Mouse (Mus musculus) liver, embryonic 14.5 days (tissue): ENCODE measurements around the gene Auts2.

Source experiments
- CTCF ChIP-seq: IDR thresholded peaks from 2 replicates; pipeline ENCODE4 v1.5.1; 2016; ENCODE audit warnings: antibody characterized with exemption, low read depth, control low read depth
- EP300 ChIP-seq: IDR thresholded peaks from 2 replicates; pipeline ENCODE4 v1.6.1; 2016; ENCODE audit warnings: antibody characterized with exemption, low read depth

DNA sequence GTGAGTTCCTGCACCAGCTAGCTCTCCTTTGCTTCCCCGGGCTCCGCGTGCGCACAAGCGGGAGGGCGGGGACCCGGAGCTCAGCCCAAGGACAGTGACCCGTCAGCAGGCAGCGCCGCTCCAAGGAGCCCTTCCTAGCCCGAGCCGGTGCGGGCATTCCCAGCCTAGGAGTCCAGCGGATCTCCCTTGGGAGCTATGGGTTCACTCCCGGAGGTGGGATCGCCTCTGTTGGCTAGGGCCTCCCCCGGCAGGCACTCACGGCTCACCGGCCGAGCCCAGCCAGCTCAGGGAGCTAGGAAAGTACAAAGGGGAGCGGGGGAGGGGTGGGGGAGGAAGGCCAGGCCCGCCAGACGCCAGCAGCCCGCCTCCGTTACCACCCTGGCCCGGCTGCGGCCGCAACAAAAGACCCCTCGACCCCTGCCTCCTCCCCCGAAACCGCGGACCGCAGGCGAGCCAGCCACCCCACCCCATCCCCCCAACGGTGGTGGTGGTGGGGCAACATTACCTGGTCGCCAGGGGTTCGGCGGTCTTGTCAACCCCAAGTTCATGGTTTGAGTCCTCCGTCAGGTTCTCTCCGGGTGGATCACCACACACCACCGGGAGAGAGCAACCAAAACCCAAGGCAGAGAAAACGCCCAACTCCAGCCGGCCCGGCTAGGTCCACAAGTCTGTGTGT lies 1005.9 kb downstream of the Auts2 start:
- no peak for TF ChIP-seq CTCF
- TF ChIP-seq EP300, result no peak
